Mouse (Mus musculus) kidney, embryonic 15.5 days (tissue): ENCODE measurements around the gene Lgr6. TPM values are rescaled to one million over a fixed set of nuclear protein-coding genes. Genes with fewer than 3 reads are reported as not detected.

Experiments
- ATAC-seq: fragments of 200-750 bp; cut with Nextera tagmentation; replicated peaks from 2 replicates; pipeline ENCODE4 v1.8.0; 2017; ENCODE audit warnings: moderate TSS enrichment; ENCODE audit not compliant: low FRiP score
- H3K27ac ChIP-seq: fragments of 300-500 bp; sonication (generic); 2 replicates; pipeline ENCODE4 v1.5.1; 2015; ENCODE audit warnings: mild to moderate bottlenecking, inconsistent platforms
- H3K27me3 ChIP-seq: fragments of 300-500 bp; sonication (generic); 2 replicates; pipeline ENCODE4 v1.6.1; 2015; ENCODE audit warnings: inconsistent platforms
- H3K36me3 ChIP-seq: fragments of 300-500 bp; sonication (generic); 2 replicates; pipeline ENCODE4 v1.6.1; 2015; ENCODE audit warnings: inconsistent platforms
- H3K4me1 ChIP-seq: fragments of 300-500 bp; sonication (generic); 2 replicates; pipeline ENCODE4 v1.6.1; 2015; ENCODE audit warnings: inconsistent platforms
- H3K4me2 ChIP-seq: fragments of 300-500 bp; sonication (generic); 2 replicates; pipeline ENCODE4 v1.6.1; 2015; ENCODE audit warnings: moderate library complexity, mild to moderate bottlenecking, inconsistent platforms
- H3K4me3 ChIP-seq: fragments of 300-500 bp; sonication (generic); replicated peaks from 2 replicates; pipeline ENCODE4 v1.5.1; 2015; ENCODE audit warnings: mild to moderate bottlenecking, inconsistent platforms
- H3K9ac ChIP-seq: fragments of 300-500 bp; sonication (generic); 2 replicates; pipeline ENCODE4 v1.6.1; 2015; ENCODE audit warnings: mild to moderate bottlenecking, inconsistent platforms
- H3K9me3 ChIP-seq: fragments of 300-500 bp; sonication (generic); replicated peaks from 2 replicates; pipeline ENCODE4 v1.6.1; 2016; ENCODE audit warnings: inconsistent platforms
- WGBS: fragments of 180-500 bp; shearing (Covaris S2); methylation state at CpG from one replicate; pipeline ENCODE4 v1.1.7; 2015; ENCODE audit warnings: mixed read lengths; 5-methylcytosine and 5-hydroxymethylcytosine counted together
- polyA plus RNA-seq: library from polyadenylated mRNA; unstranded; fragments of >200 nt; fragmentation: Nextera tagmentation; extraction: Ambion mirVana; gene quantifications from 2 replicates; pipeline ENCODE4 v1.2.1, GENCODE M21; 2015

Lgr6 gene
- polyA plus RNA-seq, 1 experiment from 2014 or later, result 1.1 TPM

DNA sequence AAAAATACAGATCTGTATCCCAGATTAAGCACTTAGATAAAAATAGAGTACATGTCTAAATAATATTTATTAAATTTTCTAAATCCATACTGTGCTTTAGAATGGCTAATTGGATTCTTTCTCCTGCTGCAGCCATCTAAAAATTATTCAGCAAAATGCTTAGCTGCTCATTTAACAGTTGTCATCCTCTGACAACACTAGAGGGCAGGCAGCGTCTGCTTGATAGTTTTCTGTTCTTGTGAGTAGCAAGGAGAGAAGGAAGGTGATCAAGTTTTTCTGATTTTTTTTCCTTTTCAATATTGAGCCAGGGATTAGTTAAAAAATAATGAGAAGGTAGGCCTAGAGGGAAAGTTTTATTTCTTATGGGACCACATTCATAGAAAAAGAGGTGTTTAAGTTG, 132.2 kb downstream of the Lgr6 start:
- no peak overlapping the region for H3K4me3 ChIP-seq
- no peaks in the 10 kb centered on the region for H3K9me3 ChIP-seq
- no peak overlapping the region for H3K4me2 ChIP-seq
- no peaks in the 10 kb centered on the region for H3K27me3 ChIP-seq
- 73% methylated on average over 1 of the region's 1 CpGs for WGBS
- peaks cover 66% of the 10 kb centered on the region for H3K36me3 ChIP-seq
- no peaks in the 10 kb centered on the region for H3K4me1 ChIP-seq
- no peak overlapping the region for H3K9ac ChIP-seq
- H3K27ac ChIP-seq, result no peak overlapping the region
- ATAC-seq, result no peak

DNA sequence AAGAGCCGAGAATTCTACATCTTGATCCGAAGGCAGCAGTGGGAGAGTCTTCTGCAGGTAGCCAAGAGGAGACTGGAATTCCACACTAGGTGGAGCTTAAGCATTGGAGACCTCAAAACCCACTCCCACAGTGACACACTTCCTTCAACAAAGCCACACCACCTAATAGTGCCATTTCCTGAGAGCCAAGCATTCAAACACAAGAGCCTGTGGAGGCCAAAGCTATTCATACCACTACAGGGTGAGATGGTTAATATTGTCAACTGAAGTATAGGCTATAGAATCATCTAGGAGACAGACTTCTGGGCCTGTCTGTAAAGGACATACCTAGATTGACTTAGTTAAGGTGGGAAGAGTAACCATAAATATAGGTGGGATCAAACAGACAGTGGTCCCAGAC, 139.6 kb downstream of the Lgr6 start:
- H3K36me3 ChIP-seq, result peaks cover 30% of the 10 kb centered on the region
- H3K4me1 ChIP-seq, result peaks cover 20% of the 10 kb centered on the region
- 92% methylated on average over 2 of the region's 2 CpGs for WGBS
- H3K4me3 ChIP-seq, result no peak overlapping the region
- H3K9ac ChIP-seq, result no peak overlapping the region
- 0 out of 2 replicates have a peak, but pooled peaks cover 4% of the 10 kb centered on the region for H3K27me3 ChIP-seq
- no peak overlapping the region for H3K27ac ChIP-seq
- H3K9me3 ChIP-seq, result no peaks in the 10 kb centered on the region
- H3K4me2 ChIP-seq, result no peak overlapping the region
- ATAC-seq, result no peak

DNA sequence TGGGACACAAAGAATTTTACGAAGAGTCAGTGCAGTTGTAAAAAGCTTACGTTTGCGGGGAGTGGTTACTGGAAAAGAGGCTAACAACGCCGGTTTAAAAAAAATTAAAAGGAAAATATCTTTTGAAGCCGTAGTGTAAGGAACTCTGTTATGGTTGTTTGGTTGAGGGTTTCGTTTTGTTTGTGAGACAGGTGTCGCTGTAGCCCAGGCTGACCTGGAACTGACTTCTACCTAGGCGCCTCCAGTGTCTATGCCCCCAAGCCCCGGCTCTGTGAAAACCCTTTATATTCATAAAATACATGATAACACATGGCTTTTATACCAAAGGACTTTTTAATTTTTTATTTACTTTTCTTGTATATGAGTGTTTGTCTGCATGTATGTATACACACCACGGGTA, 142.3 kb downstream of the Lgr6 start:
- Histone ChIP-seq H3K4me1 (peaks cover 20% of the 10 kb centered on the region), H3K4me3 (peak overlapping the region; percentile 90), H3K9ac (peak overlapping the region; percentile 67), H3K4me2 (peak overlapping the region; percentile 77), H3K27ac (peak overlapping the region; percentile 79), H3K9me3 (no peaks in the 10 kb centered on the region), H3K36me3 (peaks cover 4% of the 10 kb centered on the region), H3K27me3 (0 out of 2 replicates have a peak, but pooled peaks cover 4% of the 10 kb centered on the region)
- 2% methylated on average over 11 of the region's 11 CpGs for WGBS
- ATAC-seq, result peak; percentile 78

DNA sequence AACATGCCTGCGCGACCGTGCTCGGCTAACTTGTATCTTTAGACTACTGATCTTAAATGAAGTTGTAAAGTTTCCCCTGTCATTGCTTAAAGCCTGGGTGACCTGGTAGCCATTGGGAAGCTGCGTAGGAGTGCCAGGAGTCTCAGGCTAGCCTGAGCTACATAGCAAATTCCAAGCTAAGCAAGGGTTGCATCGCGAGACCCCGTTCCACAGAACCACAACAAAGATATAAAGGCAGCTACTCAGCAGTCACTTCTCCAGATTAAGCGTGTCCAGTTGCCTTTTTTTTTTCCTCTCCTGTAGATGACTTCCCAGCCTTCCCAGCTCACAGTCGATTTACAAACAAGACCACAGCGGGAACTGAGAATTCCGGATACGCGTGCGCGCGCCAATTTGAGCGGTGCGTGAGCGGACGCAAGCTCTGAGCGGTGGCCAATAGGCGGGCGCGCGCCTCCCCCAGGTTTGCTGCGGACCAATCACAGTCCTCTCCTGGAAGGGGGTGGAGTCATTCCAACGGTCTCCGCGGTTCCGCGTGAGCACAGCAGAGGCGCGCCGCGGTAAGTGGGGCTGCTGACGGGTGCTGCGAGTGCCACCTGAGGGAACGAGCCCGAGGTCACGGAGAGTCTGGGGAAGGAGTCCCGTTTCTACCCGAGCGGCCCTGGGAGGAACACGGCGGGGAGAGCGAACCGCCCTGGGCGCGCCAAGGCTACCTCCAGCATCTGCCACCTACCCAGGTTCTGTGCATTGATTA, 142.8 kb downstream of the Lgr6 start, which contains the start of gene Ube2t:
TSS of gene Ube2t (plus strand) at position 513 of the 751 bp plus-strand sequence.
- Histone ChIP-seq H3K9ac (peak within 1 kb of the TSS; percentile 67), H3K27me3 (0 out of 2 replicates have a peak, but pooled peaks cover 4% of the 10 kb centered on the region), H3K4me2 (peak within 1 kb of the TSS; percentile 77), H3K4me3 (peak within 1 kb of the TSS; percentile 90), H3K9me3 (no peaks in the 10 kb centered on the region), H3K27ac (peak within 1 kb of the TSS; percentile 79), H3K4me1 (peaks cover 20% of the 10 kb centered on the region), H3K36me3 (no peaks in the 10 kb centered on the region; the same call in 1 of the 2 replicates)
- WGBS, result 2% methylated on average over 50 of the region's 50 CpGs
- ATAC-seq, result peak; percentile 100

DNA sequence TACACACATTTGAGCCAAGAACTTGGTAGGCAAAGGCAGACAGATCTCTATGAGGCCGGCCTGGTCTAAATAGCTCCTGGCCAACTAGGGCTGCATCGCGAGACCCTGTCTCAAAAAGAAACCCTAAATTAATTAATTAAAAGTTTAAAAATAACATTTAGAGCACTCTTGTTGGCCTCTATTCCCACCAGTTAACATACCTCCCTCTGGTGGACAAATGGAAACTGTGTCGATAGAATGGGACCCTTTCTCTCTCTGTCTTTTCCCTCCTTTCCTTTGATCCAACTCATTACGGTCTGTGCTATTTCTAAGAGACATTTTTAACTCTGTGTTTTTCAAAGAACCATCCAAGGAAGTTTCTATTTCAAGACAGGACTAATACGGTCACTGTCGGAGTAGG, 144.4 kb downstream of the Lgr6 start:
- H3K27me3 ChIP-seq, result 0 out of 2 replicates have a peak, but pooled peaks cover 4% of the 10 kb centered on the region
- no peak for ATAC-seq
- 64% methylated on average over 7 of the region's 7 CpGs for WGBS
- H3K4me1 ChIP-seq, result peaks cover 20% of the 10 kb centered on the region
- no peaks in the 10 kb centered on the region for H3K9me3 ChIP-seq
- no peak overlapping the region for H3K27ac ChIP-seq
- H3K4me2 ChIP-seq, result no peak overlapping the region
- H3K4me3 ChIP-seq, result no peak overlapping the region
- no peak overlapping the region for H3K9ac ChIP-seq
- H3K36me3 ChIP-seq, result no peaks in the 10 kb centered on the region

DNA sequence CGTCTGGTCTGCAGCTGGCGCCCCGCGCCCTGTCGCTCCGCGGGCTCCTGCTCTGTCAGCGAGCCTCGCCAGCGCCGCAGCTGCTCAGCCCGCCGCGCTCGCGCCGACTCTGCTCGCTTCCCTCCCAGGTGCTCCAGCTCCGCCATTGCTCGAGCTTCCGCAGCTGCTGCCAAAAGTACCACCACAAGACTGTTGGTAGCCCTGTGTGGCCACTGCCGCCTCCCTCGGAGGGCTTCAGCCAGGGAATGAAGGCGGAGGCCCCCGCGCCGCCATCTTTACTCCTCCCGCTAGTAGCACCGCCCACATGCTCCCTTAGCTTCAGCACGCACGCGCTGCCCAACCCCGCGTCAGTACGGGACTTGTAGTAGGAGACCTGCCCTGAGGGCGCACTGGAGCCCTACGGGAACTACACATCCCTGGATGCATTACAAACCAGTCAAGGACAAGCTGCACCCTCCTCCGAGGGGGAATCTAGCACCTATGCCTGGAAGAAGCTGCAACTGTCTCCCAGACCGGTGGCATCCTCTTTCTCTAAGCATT, 149.4 kb downstream of the Lgr6 start, which contains the start of gene Ppp1r12b:
TSS of gene Ppp1r12b (minus strand) at position 306 of the 540 bp plus-strand sequence.
- no peaks in the 10 kb centered on the region for H3K27me3 ChIP-seq
- peak within 1 kb of the TSS; percentile 86 for H3K27ac ChIP-seq
- H3K4me1 ChIP-seq, result peaks cover 14% of the 10 kb centered on the region
- H3K4me2 ChIP-seq, result peak within 1 kb of the TSS; percentile 76
- no peaks in the 10 kb centered on the region for H3K36me3 ChIP-seq
- peak within 1 kb of the TSS; percentile 82 for H3K9ac ChIP-seq
- WGBS, result under 1% methylated on average over 39 of the region's 39 CpGs
- H3K9me3 ChIP-seq, result no peaks in the 10 kb centered on the region
- ATAC-seq, result peak; percentile 99
- peak within 1 kb of the TSS; percentile 76 for H3K4me3 ChIP-seq

DNA sequence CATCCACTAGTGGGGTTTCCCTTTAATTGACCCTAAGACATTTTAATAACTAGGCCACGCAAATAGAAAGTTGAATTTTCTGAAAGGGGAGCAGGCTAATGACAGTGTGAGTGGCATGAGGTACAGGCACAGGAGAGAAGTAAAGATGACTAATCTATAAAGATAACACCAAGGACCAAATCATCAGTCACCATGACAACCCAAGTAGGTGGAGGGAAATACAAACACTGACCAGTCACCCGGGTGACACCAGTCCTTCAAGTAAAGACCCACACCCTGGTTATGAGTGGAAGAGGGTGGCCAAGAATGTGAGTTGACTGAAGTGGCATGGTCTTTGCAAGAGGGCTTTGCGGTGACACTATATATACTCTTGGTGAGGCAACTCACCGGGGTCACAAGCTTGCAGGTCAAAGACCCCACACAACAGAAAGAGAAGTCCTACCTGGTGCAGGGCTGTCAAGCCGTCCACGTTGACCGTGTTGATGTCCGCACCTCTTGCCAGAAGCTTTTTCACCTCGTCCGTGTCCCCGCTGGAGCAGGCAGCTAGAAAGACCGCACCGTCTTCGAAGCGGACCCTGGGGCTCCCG, 149.9 kb downstream of the Lgr6 start:
- peak overlapping the region; percentile 76 for H3K4me3 ChIP-seq
- no peak; the same call in none of the 2 replicates for ATAC-seq
- peak overlapping the region; percentile 86 for H3K27ac ChIP-seq
- 4% methylated on average over 16 of the region's 16 CpGs for WGBS
- peak overlapping the region; percentile 82 for H3K9ac ChIP-seq
- no peaks in the 10 kb centered on the region for H3K9me3 ChIP-seq
- H3K4me1 ChIP-seq, result peaks cover 14% of the 10 kb centered on the region
- H3K4me2 ChIP-seq, result peak overlapping the region; percentile 76
- no peaks in the 10 kb centered on the region for H3K27me3 ChIP-seq
- H3K36me3 ChIP-seq, result no peaks in the 10 kb centered on the region

DNA sequence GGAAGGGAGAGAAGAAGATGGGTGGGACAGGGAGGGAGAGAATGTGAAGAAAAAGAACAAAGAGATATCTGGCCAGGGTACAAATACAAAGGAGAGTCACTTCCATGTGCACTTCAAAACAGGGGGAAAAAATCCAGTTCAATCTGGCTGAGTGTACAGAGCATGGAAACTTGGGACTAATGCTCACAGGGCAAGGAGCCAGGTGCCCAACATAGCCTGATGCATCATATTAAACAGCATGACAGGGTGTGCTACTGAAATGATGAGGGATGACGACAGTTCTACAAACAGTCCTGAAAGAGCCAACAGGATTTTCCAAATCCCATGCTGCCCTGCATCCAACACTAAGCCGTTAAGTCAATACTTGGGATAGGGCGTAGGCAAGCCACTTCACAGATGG, 155.1 kb downstream of the Lgr6 start:
- H3K4me2 ChIP-seq, result no peak overlapping the region

DNA sequence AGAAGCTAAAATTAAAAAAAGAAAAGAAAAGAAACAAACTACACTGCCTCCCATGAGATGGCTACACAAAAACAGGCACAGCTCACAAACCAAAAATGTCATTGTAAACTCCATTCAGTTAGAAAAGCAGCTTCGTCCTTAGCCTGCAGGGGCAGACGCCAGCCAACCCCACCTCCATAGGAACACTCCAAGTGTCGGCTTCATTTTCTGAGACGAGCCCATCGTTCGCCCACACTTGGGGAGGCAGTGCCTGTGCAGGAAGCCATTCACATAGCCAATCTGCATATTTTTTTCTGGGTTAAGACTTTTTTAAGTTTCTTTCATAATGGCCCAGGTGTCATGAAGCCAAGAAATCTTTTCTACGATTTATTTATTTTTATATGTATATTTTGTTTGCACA, 157.5 kb downstream of the Lgr6 start:
- 0 out of 2 replicates have a peak, but pooled peaks cover 3% of the 10 kb centered on the region for H3K36me3 ChIP-seq
- no peak overlapping the region for H3K9ac ChIP-seq
- whole genome bisulfite sequencing, result 88% methylated on average over 7 of the region's 7 CpGs
- H3K27ac ChIP-seq, result no peak overlapping the region
- no peak overlapping the region for H3K4me3 ChIP-seq
- no peaks in the 10 kb centered on the region for H3K27me3 ChIP-seq
- no peaks in the 10 kb centered on the region for H3K4me1 ChIP-seq
- no peak for ATAC-seq
- no peaks in the 10 kb centered on the region for H3K9me3 ChIP-seq
- no peak overlapping the region for H3K4me2 ChIP-seq

More for the DNA sequence above, 155.1 kb downstream of the Lgr6 start:
- peaks cover 10% of the 10 kb centered on the region for H3K4me1 ChIP-seq
- H3K27me3 ChIP-seq, result no peaks in the 10 kb centered on the region
- no peak overlapping the region for H3K4me3 ChIP-seq
- no peak for ATAC-seq
- no peaks in the 10 kb centered on the region for H3K9me3 ChIP-seq
- no peak overlapping the region for H3K27ac ChIP-seq
- 93% methylated on average over 3 of the region's 3 CpGs for WGBS
- H3K9ac ChIP-seq, result no peak overlapping the region
- 0 out of 2 replicates have a peak, but pooled peaks cover 3% of the 10 kb centered on the region for H3K36me3 ChIP-seq

DNA sequence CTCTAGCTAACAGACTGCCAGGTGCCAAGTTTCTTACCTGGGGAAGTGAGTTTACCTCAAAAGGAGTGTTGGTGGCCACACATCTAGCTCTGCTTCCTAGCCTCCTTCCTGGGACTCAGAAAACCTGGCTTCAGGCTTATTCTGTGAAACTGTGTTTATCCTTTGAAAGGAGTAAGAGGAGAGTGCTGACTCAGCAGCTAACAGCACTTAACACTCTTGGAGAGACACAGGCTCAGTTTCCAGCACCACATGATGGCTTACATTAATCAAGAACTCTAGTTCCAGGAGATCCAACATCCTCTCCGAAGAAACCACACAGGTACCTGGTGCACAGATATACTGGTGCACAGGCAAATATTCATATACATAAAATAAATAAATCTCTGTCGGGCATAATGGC, 162.2 kb downstream of the Lgr6 start:
- Histone ChIP-seq H3K27ac (no peak overlapping the region), H3K9ac (no peak overlapping the region), H3K4me1 (peaks cover 13% of the 10 kb centered on the region), H3K4me2 (no peak overlapping the region), H3K36me3 (0 out of 2 replicates have a peak, but pooled peaks cover 2% of the 10 kb centered on the region), H3K4me3 (no peak overlapping the region), H3K9me3 (no peaks in the 10 kb centered on the region), H3K27me3 (no peaks in the 10 kb centered on the region)
- no peak for ATAC-seq
- 89% methylated on average over 2 of the region's 2 CpGs for WGBS

DNA sequence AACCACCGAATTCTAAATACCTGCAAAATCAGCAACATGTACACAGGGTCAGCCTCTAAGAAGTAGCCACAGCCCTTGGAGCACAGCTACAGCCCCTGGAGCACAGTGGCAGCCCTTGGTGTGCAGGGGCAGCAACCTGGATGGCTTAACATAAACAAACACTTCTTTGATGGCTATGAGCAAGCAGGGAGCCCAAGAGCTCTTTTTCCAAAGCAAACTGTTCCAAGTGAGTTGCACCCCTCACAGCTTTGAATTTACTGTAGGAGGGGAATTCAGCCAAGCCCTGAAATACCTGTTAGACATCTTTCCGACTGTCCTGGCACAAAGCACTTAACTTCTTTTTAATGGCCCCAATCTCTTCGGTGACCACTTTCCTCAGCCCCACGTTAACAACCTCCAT, 164.2 kb downstream of the Lgr6 start:
- ATAC-seq, result no peak
- H3K36me3 ChIP-seq, result no peaks in the 10 kb centered on the region
- 21% methylated on average over 4 of the region's 4 CpGs for WGBS
- H3K9ac ChIP-seq, result no peak overlapping the region
- H3K27ac ChIP-seq, result peak overlapping the region; percentile 58
- H3K4me3 ChIP-seq, result no peak overlapping the region
- H3K9me3 ChIP-seq, result no peaks in the 10 kb centered on the region
- peaks cover 13% of the 10 kb centered on the region for H3K4me1 ChIP-seq
- H3K27me3 ChIP-seq, result no peaks in the 10 kb centered on the region
- H3K4me2 ChIP-seq, result no peak overlapping the region

DNA sequence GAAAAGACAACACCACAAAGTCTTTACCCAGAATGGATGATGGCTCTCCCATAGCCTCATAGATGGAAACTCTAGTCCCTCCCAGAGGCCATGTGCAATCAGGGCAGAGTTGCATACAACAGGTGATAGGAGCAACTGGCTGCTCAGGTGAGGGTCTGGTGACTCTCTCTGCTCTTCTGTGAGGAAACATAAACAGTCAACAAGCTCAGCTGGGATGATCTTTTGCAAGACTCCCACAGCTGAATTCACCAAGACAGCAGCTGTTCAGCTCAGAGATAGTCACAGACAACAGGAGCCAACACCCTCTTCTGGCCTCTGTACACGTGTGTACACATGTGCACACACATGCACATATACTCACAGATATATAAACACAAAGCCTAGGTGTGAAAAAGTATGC, 166.8 kb downstream of the Lgr6 start:
- Histone ChIP-seq H3K9me3 (no peaks in the 10 kb centered on the region), H3K27me3 (no peaks in the 10 kb centered on the region), H3K4me2 (no peak overlapping the region), H3K27ac (no peak overlapping the region), H3K36me3 (no peaks in the 10 kb centered on the region), H3K9ac (no peak overlapping the region), H3K4me1 (peaks cover 13% of the 10 kb centered on the region), H3K4me3 (no peak overlapping the region)
- WGBS, result 94% methylated on average over 1 of the region's 1 CpGs
- no peak for ATAC-seq
